Mouse (Mus musculus) retina, embryonic 14.5 days (tissue): ENCODE results near the gene Gnaq.

Experiments used
- DNase-seq: peaks from one replicate; pipeline ENCODE4 v3.0.0-alpha.2; 2015; ENCODE audit warnings: low spot score

Gene Gnaq

GRCm38 (mm10) chr19:16372752-16373486 is 240.3 kb downstream of the Gnaq start:
- DNase-seq: no peak

DNA sequence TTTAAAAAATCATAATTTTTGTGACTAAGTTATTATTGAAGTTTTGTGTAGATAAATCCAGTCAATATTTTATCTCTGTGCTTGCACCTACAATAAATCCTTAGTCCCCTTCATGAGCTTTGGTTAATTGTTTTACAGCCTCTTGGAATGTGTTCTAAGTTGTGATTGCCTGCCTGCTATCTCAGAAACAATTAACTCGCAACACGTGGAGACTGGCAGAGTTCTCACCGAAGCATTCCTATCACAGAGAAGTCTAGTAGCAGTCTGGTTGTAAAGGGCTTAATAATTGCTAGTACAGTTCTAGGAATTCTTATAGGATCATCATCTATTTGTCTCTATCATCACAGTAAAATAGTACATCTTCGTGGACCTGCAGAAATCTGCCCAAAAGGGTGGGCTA is 243.2 kb downstream of the Gnaq start:
- DNase-seq: no peak

DNA sequence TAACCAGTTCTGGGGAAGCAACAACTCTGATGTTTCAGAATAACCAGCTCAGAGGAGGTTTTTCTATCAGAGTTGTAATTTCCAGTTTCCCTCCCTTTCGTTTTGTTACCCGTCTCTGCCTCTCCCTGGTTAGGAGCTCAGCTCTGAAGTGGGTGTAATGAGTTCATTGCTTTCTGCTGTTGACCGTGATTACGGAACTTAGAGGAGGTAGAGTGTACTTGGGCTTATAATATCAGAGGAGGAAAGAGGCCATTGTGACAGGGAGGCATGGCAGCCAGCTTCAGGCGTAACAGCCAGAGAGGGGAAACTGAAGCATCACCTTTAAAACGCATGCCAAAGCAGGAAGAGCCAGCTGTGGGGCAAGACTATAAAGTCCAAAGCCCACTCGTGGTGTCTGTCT is 245.9 kb downstream of the Gnaq start:
- DNase-seq: no peak

DNA sequence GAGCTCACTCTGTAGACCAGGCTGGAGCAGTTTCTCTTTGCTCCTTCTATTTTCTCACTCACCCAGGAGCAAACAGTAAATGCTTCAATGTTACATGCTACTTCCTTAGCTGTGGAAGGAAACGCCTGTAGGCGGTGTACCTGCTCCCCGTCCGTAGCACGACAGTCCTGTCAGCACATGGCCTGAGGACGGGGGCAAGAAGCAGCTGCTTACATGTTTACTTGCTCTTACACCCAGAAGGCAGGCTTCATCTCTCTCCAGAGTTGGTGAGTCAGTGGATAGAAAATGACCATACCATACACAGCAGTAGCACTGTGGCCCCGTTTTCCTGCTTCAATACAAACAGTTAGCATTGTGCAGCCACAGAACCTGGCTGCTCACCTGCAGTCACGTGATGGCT is 247.1 kb downstream of the Gnaq start:
- no peak for DNase-seq

GRCm38 (mm10) chr19:16382392-16382791 is 249.8 kb downstream of the Gnaq start:
- DNase-seq: no peak

DNA sequence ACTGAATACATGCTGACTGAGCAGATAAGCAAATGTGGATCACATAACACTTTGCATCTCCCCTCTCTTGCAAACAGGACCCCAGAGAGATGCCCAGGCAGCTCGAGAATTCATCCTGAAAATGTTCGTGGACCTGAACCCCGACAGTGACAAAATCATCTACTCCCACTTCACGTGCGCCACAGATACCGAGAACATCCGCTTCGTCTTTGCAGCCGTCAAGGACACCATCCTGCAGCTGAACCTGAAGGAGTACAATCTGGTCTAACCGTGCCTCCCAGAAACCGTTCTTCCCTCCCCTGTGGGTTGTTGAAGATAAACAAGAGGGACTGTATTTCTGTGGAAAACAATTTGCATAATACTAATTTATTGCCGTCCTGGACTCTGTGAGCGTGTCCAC is 250.5 kb downstream of the Gnaq start:
- no peak for DNase-seq

GRCm38 (mm10) chr19:16384094-16384493 is 251.5 kb downstream of the Gnaq start:
- no peak for DNase-seq

DNA sequence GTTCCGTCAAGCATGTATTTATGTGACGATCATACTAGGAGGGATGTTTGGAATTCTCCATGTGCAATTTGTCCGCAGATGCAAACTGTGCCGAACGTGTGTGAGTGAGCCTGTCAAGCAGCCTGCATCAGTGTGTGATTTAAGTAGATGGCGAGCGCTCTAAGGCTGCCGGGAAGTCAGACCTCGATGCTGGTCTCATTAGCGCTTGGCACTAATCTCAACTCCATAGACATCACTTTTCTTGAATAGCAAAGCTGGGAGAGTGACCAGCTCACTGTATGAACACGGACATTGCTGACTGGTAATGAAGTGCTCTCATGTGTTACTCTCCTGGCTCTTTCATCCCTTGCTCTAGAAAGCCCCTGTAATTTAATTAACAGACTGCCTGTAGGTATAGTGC is 252.3 kb downstream of the Gnaq start:
- DNase-seq: peak; percentile 28

- no peak for DNase-seq
These were observed 253.9 kb downstream of the Gnaq start for GRCm38 (mm10) chr19:16386514-16386913.

- DNase-seq: no peak
These were observed 257.7 kb downstream of the Gnaq start for GRCm38 (mm10) chr19:16390192-16390795.

- no peak for DNase-seq
These were observed 261.8 kb downstream of the Gnaq start for GRCm38 (mm10) chr19:16394381-16394780.

GRCm38 (mm10) chr19:16403101-16403500 is 270.5 kb downstream of the Gnaq start:
- DNase-seq: no peak

DNA sequence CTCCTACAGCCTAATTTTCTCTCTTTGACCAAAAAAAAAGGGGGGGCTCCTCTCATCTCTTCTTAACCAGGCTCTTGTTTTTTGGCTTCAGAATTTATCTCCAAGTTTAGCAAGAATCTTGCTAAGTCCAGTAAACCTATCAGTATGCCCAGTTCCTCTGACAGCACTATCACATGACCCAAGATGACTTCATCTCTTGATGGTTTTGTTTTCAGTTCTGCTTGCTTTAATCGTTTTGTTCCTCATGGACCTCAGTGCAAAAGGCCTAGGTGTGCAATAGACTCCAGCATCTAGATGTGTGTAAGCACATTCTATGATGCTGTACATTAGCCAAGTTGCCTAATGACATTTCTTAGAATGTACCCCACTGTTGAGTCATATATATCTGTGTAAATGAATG is 275.1 kb downstream of the Gnaq start:
- DNase-seq: no peak

- DNase-seq: no peak
These were observed 278.7 kb downstream of the Gnaq start for GRCm38 (mm10) chr19:16411302-16411701.

GRCm38 (mm10) chr19:16418086-16418663 is 285.5 kb downstream of the Gnaq start:
- no peak for DNase-seq

GRCm38 (mm10) chr19:16425596-16425995 is 293.0 kb downstream of the Gnaq start:
- DNase-seq: no peak

DNA sequence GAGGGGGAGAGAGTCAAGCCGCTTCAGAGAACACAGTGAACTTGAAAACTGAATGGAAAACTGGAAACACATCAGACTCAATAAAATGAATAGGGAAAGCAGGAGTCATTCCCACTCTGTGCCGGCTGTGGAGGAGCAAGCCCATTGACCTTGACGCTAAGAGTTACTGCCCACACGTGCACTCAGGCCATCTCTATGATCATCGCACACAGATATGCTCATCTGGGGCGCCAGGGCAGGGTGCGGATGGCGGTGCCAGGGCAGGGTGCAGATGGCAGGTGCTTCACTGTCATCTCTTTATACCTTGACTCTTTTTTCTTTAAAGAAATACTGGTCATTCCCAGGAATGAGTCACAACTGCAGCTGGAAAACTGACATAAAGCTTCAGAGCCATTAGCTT is 298.7 kb downstream of the Gnaq start:
- no peak for DNase-seq

- peak; percentile 63 for DNase-seq
These were observed 302.2 kb downstream of the Gnaq start for GRCm38 (mm10) chr19:16434879-16435278.

GRCm38 (mm10) chr19:16435531-16436231 is 303.1 kb downstream of the Gnaq start, which contains the start of gene Gna14:
Gna14 (plus strand) TSS chr19:16435762.
- peak; percentile 82 for DNase-seq

- peak; percentile 52 for DNase-seq
These were observed 303.9 kb downstream of the Gnaq start for GRCm38 (mm10) chr19:16436335-16437169.
